Mouse (Mus musculus): ENCODE results near the gene Gm37240. TPM values are rescaled to one million over a fixed set of nuclear protein-coding genes. Genes with fewer than 3 reads are reported as not detected.
A peak's percentile ranks its signal among the peaks of the same experiment; 100 is the strongest.

Gene Gm37240
- polyA plus RNA-seq, 1 experiment from 2014 or later, result 0.82 TPM

DNA sequence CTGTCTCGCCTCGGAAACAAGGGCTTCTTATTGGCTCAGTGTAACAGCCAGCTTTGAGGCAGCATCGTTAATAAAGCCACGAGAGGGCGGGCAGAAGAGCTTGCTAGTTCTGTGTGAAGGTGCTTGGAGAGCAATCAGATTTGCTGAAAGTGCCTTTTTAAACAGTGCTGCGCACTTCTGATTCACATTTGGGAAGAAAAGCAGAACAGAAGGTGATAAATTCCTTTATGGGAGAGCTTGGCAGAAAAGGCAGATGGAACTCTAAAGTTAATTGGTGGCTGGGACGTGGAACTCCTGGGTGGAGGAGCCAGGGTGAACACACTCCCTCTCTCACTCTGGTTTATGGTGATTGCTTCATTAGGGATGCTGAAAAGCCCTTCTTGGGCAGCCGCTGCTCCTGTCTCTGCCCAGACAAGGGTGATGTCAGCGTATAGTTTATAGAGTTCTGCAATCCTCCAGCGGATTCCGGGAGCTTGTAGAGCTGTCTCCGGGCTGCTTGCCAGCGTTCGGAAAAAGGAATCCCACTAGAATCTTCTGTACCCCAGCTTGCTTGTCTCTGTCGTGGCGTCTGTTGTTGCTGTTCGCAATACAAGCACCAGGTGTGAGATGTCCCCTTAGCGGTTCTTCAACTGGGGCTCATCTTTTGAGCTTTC, 1141.7 kb downstream of the Gm37240 start:
- Histone ChIP-seq H3K4me1 (ENCODE audit: control insufficient read depth, insufficient read depth, low read length) (peaks cover 8% of the 10 kb centered on the region), H3K4me2 (ENCODE audit: low read depth) (peak overlapping the region; percentile 38), H3K27ac (ENCODE audit: low read depth, low read length) (no peak overlapping the region), H3K27me3 (ENCODE audit: control insufficient read depth, insufficient read depth, low read length) (no peaks in the 10 kb centered on the region), H3K9me3 (ENCODE audit: control insufficient read depth, low read length) (no peaks in the 10 kb centered on the region), H3K36me3 (ENCODE audit: control insufficient read depth, insufficient read depth, low read length) (no peaks in the 10 kb centered on the region), H3K9ac (ENCODE audit: low read length) (peak overlapping the region; percentile 37; the same call in 1 of the 2 replicates), H3K4me3 (ENCODE audit: low read depth, low read length) (no peak overlapping the region)
- peak; percentile 15 for DNase-seq (ENCODE audit: low spot score)
- WGBS, result 25% methylated on average over 18 of the region's 18 CpGs
- peak; percentile 68; the same call in 1 of the 2 replicates for ATAC-seq (ENCODE audit: insufficient read depth, low FRiP score, low TSS enrichment)

DNA sequence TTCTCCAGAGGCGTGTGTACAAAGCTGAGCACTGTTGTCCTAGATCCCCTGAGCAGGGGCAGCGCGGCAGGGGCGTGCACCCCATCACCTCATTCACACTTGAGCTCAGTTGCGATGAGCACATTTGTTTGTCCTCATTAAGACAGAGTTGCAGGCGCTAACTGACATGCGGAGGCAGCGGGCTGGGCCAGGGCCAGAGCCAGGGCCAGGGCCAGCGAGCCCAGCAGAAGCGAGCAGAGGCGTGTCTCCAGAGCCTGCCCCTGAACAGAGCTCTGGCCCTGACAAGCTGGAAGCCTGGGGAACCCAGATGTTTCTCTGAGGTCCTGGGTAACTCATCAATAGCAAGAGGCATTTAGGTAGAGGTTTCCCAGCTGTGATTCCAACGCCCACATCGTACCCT, 1142.6 kb downstream of the Gm37240 start:
- Histone ChIP-seq H3K4me3 (ENCODE audit: low read depth, low read length) (no peak overlapping the region), H3K9ac (ENCODE audit: low read length) (no peak overlapping the region), H3K27me3 (ENCODE audit: control insufficient read depth, insufficient read depth, low read length) (no peaks in the 10 kb centered on the region), H3K27ac (ENCODE audit: low read depth, low read length) (no peak overlapping the region), H3K36me3 (ENCODE audit: control insufficient read depth, insufficient read depth, low read length) (no peaks in the 10 kb centered on the region), H3K4me2 (ENCODE audit: low read depth) (no peak overlapping the region), H3K4me1 (ENCODE audit: control insufficient read depth, insufficient read depth, low read length) (peaks cover 8% of the 10 kb centered on the region), H3K9me3 (ENCODE audit: control insufficient read depth, low read length) (no peaks in the 10 kb centered on the region)
- DNase-seq (ENCODE audit: low spot score) (peak; percentile 15), ATAC-seq (ENCODE audit: insufficient read depth, low FRiP score, low TSS enrichment) (no peak)
- 51% methylated on average over 13 of the region's 13 CpGs for WGBS

DNA sequence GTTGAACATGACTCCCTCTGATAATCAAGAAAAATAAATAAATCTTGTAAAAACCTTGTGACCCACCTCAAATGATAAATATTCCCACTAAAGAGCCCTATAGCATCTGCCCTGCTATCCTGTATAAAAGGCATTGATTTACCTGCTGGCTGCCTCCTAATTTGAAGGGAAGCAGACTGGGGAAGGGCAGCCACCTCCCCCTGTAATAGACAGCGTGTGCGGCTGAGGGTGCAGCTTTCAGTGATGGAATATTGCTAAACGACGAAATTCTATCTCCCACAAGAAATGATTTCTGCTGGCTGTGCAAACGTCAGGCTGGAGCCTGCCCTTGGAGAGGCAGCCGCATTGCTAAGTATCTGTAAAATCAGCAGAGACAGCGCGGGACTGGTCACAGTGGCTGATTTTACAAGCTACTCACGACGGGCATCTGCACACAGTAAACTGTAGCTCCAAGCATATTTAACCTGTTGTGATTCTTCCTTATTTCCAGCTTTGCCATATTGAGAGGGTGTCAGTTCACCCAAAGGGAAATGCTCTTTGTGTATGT, 1147.2 kb downstream of the Gm37240 start:
- H3K36me3 ChIP-seq (ENCODE audit: control insufficient read depth, insufficient read depth, low read length), result no peaks in the 10 kb centered on the region

DNA sequence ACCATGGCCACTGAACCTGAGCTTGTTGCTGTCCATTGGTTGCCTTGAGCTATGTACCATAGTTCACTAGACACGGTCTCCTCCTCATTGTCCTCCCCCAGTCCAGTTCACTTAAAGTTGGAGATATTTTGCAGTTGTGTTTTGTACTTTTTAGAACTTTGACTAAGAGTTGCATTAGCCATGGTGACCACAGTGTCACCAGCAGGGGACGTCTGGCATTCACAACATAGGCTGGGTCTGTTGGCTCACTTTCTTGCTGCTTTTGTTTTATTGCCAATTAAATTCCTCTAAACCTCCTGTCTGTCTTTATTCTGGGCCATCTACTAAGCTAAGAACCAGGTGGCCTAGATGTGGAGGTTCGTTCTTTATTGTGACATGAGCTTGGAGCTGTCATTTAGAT, 1150.2 kb downstream of the Gm37240 start:
- no peak overlapping the region for H3K4me3 ChIP-seq (ENCODE audit: low read depth, low read length)
- no peaks in the 10 kb centered on the region; the same call in 1 of the 2 replicates for H3K4me1 ChIP-seq (ENCODE audit: control insufficient read depth, insufficient read depth, low read length)
- ATAC-seq (ENCODE audit: insufficient read depth, low FRiP score, low TSS enrichment) (no peak), DNase-seq (ENCODE audit: low spot score) (no peak)
- no peak overlapping the region for H3K4me2 ChIP-seq (ENCODE audit: low read depth)
- no peaks in the 10 kb centered on the region for H3K36me3 ChIP-seq (ENCODE audit: control insufficient read depth, insufficient read depth, low read length)
- no peaks in the 10 kb centered on the region for H3K9me3 ChIP-seq (ENCODE audit: control insufficient read depth, low read length)
- no peak overlapping the region for H3K27ac ChIP-seq (ENCODE audit: low read depth, low read length)
- no peak overlapping the region for H3K9ac ChIP-seq (ENCODE audit: low read length)
- H3K27me3 ChIP-seq (ENCODE audit: control insufficient read depth, insufficient read depth, low read length), result no peaks in the 10 kb centered on the region
- WGBS, result 78% methylated on average over 3 of the region's 3 CpGs

More for the DNA sequence above, 1147.2 kb downstream of the Gm37240 start:
- Histone ChIP-seq H3K27me3 (ENCODE audit: control insufficient read depth, insufficient read depth, low read length) (no peaks in the 10 kb centered on the region), H3K9ac (ENCODE audit: low read length) (no peak overlapping the region), H3K9me3 (ENCODE audit: control insufficient read depth, low read length) (no peaks in the 10 kb centered on the region), H3K4me1 (ENCODE audit: control insufficient read depth, insufficient read depth, low read length) (no peaks in the 10 kb centered on the region; the same call in 1 of the 2 replicates), H3K4me3 (ENCODE audit: low read depth, low read length) (no peak overlapping the region), H3K27ac (ENCODE audit: low read depth, low read length) (no peak overlapping the region), H3K4me2 (ENCODE audit: low read depth) (no peak overlapping the region)
- no peak for ATAC-seq (ENCODE audit: insufficient read depth, low FRiP score, low TSS enrichment)
- DNase-seq (ENCODE audit: low spot score), result no peak
- WGBS, result 60% methylated on average over 10 of the region's 10 CpGs

DNA sequence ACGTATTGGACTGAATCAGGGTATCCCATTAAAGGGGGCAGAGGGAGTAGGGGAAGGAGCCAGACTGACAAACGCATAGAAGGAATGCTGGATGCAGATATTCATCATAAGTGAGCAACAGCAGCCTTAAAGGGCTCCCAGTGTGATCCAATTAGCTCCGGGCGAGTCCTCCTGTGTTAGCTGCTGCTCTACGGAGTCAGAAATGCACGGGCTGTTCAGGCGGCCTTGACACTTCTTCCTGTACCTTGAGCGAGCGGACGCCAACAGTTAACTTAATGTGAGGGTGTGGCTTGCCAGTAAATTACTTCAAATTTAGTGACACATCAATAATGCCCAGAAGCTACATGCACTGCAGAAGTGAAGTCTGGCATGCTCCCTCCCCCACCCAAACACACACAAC, 1151.6 kb downstream of the Gm37240 start:
- H3K9ac ChIP-seq (ENCODE audit: low read length), result no peak overlapping the region
- no peak overlapping the region for H3K27ac ChIP-seq (ENCODE audit: low read depth, low read length)
- H3K4me3 ChIP-seq (ENCODE audit: low read depth, low read length), result no peak overlapping the region
- no peaks in the 10 kb centered on the region for H3K27me3 ChIP-seq (ENCODE audit: control insufficient read depth, insufficient read depth, low read length)
- WGBS, result 62% methylated on average over 10 of the region's 10 CpGs
- no peak overlapping the region for H3K4me2 ChIP-seq (ENCODE audit: low read depth)
- no peak for DNase-seq (ENCODE audit: low spot score)
- no peak for ATAC-seq (ENCODE audit: insufficient read depth, low FRiP score, low TSS enrichment)
- H3K9me3 ChIP-seq (ENCODE audit: control insufficient read depth, low read length), result no peaks in the 10 kb centered on the region
- H3K4me1 ChIP-seq (ENCODE audit: control insufficient read depth, insufficient read depth, low read length), result peaks cover 5% of the 10 kb centered on the region; the same call in 1 of the 2 replicates
- H3K36me3 ChIP-seq (ENCODE audit: control insufficient read depth, insufficient read depth, low read length), result no peaks in the 10 kb centered on the region

DNA sequence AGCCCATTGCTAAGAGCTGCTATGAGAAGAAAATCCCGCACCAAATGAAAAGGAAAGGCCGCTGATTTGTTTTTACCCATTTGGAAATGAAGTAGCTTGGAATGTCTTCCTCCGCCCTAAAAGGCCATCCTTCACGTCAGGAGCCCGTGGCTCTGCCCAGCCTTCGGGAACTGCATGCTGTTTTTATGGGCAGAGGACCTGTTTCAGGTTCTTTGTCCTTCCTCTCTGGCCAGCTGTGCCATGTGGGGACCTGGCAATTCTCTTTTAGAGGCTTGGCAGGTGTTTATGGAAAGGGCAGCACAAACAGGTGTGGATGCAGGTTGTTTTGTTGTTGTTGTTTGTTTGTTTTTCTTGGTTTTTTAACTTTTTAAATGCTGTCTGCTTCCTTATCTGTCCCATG, 1154.8 kb downstream of the Gm37240 start:
- Histone ChIP-seq H3K4me1 (ENCODE audit: control insufficient read depth, insufficient read depth, low read length) (peaks cover 5% of the 10 kb centered on the region; the same call in 1 of the 2 replicates), H3K9me3 (ENCODE audit: control insufficient read depth, low read length) (no peaks in the 10 kb centered on the region), H3K4me3 (ENCODE audit: low read depth, low read length) (peak overlapping the region; percentile 24; the same call in 1 of the 2 replicates), H3K9ac (ENCODE audit: low read length) (peak overlapping the region; percentile 23), H3K36me3 (ENCODE audit: control insufficient read depth, insufficient read depth, low read length) (no peaks in the 10 kb centered on the region), H3K27me3 (ENCODE audit: control insufficient read depth, insufficient read depth, low read length) (no peaks in the 10 kb centered on the region), H3K4me2 (ENCODE audit: low read depth) (peak overlapping the region; percentile 52), H3K27ac (ENCODE audit: low read depth, low read length) (peak overlapping the region; percentile 35; the same call in 1 of the 2 replicates)
- ATAC-seq (ENCODE audit: insufficient read depth, low FRiP score, low TSS enrichment), result peak; percentile 45
- WGBS, result 1% methylated on average over 6 of the region's 6 CpGs
- no peak for DNase-seq (ENCODE audit: low spot score)

DNA sequence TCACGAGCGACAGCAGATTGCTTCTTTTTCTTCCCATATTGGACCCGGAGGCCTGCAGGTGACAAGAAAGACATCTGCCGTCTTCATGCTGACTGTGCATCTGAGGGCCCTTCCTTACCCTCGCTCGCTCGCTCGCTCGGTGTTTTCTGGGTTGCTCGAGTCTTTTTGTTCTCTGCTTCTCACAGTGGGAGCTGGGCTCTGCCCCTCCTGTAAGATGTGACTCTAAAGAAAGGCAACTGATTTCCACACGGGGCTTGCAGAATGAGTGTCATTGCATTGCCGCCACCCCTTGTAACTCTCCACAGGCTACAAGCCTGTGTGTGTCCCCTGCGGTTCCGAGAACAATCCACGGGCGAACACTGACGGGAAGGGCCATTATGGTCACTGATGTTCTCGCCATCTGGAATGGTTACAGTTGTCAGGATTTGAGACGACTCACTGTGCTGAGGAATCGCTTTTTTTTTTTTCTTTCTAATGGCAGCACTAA, 1155.3 kb downstream of the Gm37240 start:
- H3K9ac ChIP-seq (ENCODE audit: low read length), result peak overlapping the region; percentile 23
- H3K36me3 ChIP-seq (ENCODE audit: control insufficient read depth, insufficient read depth, low read length), result no peaks in the 10 kb centered on the region
- under 1% methylated on average over 20 of the region's 20 CpGs for WGBS
- H3K27ac ChIP-seq (ENCODE audit: low read depth, low read length), result peak overlapping the region; percentile 20; the same call in 1 of the 2 replicates
- H3K4me3 ChIP-seq (ENCODE audit: low read depth, low read length), result peak overlapping the region; percentile 24
- DNase-seq (ENCODE audit: low spot score) (peak; percentile 65), ATAC-seq (ENCODE audit: insufficient read depth, low FRiP score, low TSS enrichment) (peak; percentile 91)
- H3K4me2 ChIP-seq (ENCODE audit: low read depth), result peak overlapping the region; percentile 52
- H3K27me3 ChIP-seq (ENCODE audit: control insufficient read depth, insufficient read depth, low read length), result no peaks in the 10 kb centered on the region
- no peaks in the 10 kb centered on the region for H3K9me3 ChIP-seq (ENCODE audit: control insufficient read depth, low read length)
- peaks cover 5% of the 10 kb centered on the region; the same call in 1 of the 2 replicates for H3K4me1 ChIP-seq (ENCODE audit: control insufficient read depth, insufficient read depth, low read length)

DNA sequence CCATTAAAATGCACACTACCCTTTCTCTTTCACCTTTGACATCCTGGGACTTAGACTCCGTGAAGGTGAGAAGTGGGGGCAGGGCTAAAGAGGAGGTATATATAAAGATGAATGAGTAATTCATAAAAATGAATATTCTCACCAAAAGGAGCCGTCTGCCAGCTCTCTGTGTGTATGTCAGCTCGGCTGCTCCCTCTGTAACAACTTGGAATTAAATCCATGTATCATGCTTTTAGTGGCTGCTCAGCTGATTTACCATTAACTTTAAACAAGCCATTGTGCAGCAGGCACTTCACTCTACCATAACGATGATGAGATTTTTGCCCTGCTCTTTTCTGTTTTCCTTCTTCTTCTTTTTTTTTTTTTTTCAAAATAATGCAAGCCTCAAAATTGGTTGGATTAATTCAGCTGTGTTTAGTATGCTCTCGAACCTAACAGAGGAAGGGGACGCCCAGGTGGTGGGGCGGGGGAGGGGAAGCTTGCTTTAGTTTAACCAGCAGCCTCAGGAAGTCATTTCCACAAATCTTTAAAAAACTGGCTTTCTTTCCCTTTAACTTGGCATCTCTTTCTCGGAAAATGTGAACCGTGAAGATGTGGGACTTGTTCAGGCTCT, 1155.8 kb downstream of the Gm37240 start:
- DNase-seq (ENCODE audit: low spot score), result no peak
- Histone ChIP-seq H3K27me3 (ENCODE audit: control insufficient read depth, insufficient read depth, low read length) (no peaks in the 10 kb centered on the region), H3K9me3 (ENCODE audit: control insufficient read depth, low read length) (no peaks in the 10 kb centered on the region), H3K9ac (ENCODE audit: low read length) (peak overlapping the region; percentile 23), H3K27ac (ENCODE audit: low read depth, low read length) (peak overlapping the region; percentile 20; the same call in 1 of the 2 replicates), H3K36me3 (ENCODE audit: control insufficient read depth, insufficient read depth, low read length) (no peaks in the 10 kb centered on the region), H3K4me1 (ENCODE audit: control insufficient read depth, insufficient read depth, low read length) (peaks cover 5% of the 10 kb centered on the region; the same call in 1 of the 2 replicates), H3K4me2 (ENCODE audit: low read depth) (peak overlapping the region; percentile 52), H3K4me3 (ENCODE audit: low read depth, low read length) (peak overlapping the region; percentile 24)
- 10% methylated on average over 9 of the region's 9 CpGs for WGBS
- ATAC-seq (ENCODE audit: insufficient read depth, low FRiP score, low TSS enrichment), result no peak

Data from neural tube, embryonic 11.5 days (tissue).